Mouse (Mus musculus) cortical plate, adult 2 months (tissue): ENCODE data around the gene Ccdc7a. TPM values are rescaled to one million over a fixed set of nuclear protein-coding genes. Genes with fewer than 3 reads are reported as not detected.

ENCODE experiments used
- H3K27ac ChIP-seq: fragments of 200-500 bp; 2 replicates; pipeline ENCODE4 v1.5.1; 2012; ENCODE audit warnings: low read length, control low read depth, inconsistent platforms; ENCODE audit not compliant: insufficient read depth
- H3K4me1 ChIP-seq: fragments of 200-500 bp; 2 replicates; pipeline ENCODE4 v1.6.1; 2011; ENCODE audit warnings: low read length; ENCODE audit not compliant: control insufficient read depth, insufficient read depth
- H3K4me3 ChIP-seq: fragments of 200-500 bp; 2 replicates; pipeline ENCODE4 v1.5.1; 2011; ENCODE audit warnings: mild to moderate bottlenecking, low read length, control low read depth; ENCODE audit not compliant: insufficient read depth
- CTCF ChIP-seq: fragments of 200-500 bp; IDR thresholded peaks from 2 replicates; pipeline ENCODE4 v1.5.1; 2011; ENCODE audit warnings: mild to moderate bottlenecking, control low read depth, low read length; ENCODE audit not compliant: insufficient read depth; ENCODE audit errors: extremely low read depth
- POLR2A ChIP-seq: fragments of 200-500 bp; IDR thresholded peaks from 2 replicates; pipeline ENCODE4 v1.6.1; 2011; ENCODE audit warnings: mild to moderate bottlenecking, low read length, control low read depth; ENCODE audit not compliant: insufficient read depth; ENCODE audit errors: extremely low read depth
- polyA plus RNA-seq: library from polyadenylated mRNA; depleted of rRNA; stranded (reverse); fragments of >200 nt; gene quantifications from 2 replicates; pipeline ENCODE4 v1.2.3, GENCODE M21; 2012; rRNA removed

Ccdc7a gene
- polyA plus RNA-seq, 1 experiment = not detected

- Histone ChIP-seq H3K4me1 (peaks cover 2% of the 10 kb centered on the region; the same call in 1 of the 2 replicates), H3K27ac (no peak overlapping the region), H3K4me3 (no peak overlapping the region)
- TF ChIP-seq CTCF (no peak), POLR2A (no peak)
These were observed 375.3 kb downstream of the Ccdc7a start for GRCm38 (mm10) chr8:128690056-128690455.

- Histone ChIP-seq H3K4me3 (no peak overlapping the region), H3K27ac (no peak overlapping the region), H3K4me1 (peaks cover 2% of the 10 kb centered on the region; the same call in 1 of the 2 replicates)
- TF ChIP-seq CTCF = no peak
- TF ChIP-seq POLR2A = no peak
These were observed 376.6 kb downstream of the Ccdc7a start for GRCm38 (mm10) chr8:128688679-128689078.

GRCm38 (mm10) chr8:128686429-128686990 is 378.8 kb downstream of the Ccdc7a start:
- no peak for TF ChIP-seq CTCF
- TF ChIP-seq POLR2A = no peak
- Histone ChIP-seq H3K27ac (no peak overlapping the region), H3K4me1 (peaks cover 2% of the 10 kb centered on the region; the same call in 1 of the 2 replicates), H3K4me3 (peak overlapping the region; percentile 77)

GRCm38 (mm10) chr8:128685507-128686428 is 379.5 kb downstream of the Ccdc7a start, which contains the start of gene Itgb1:
Gene Itgb1, plus strand, starts transcription at chr8:128685654.
- TF ChIP-seq CTCF = 0 out of 2 replicates have a peak, but pooled peaks have one; percentile 6
- TF ChIP-seq POLR2A = peak; percentile 53; the same call in 1 of the 2 replicates
- peak within 1 kb of the TSS; percentile 98 for H3K27ac ChIP-seq

GRCm38 (mm10) chr8:128684609-128685506 is 380.5 kb downstream of the Ccdc7a start:
- TF ChIP-seq CTCF (no peak), POLR2A (no peak)
- H3K4me1 ChIP-seq = peaks cover 2% of the 10 kb centered on the region; the same call in 1 of the 2 replicates

More at GRCm38 (mm10) chr8:128685507-128686428, 379.5 kb downstream of the Ccdc7a start, which contains the start of gene Itgb1:
- Histone ChIP-seq H3K4me1 (peaks cover 2% of the 10 kb centered on the region; the same call in 1 of the 2 replicates), H3K4me3 (peak within 1 kb of the TSS; percentile 77)

More at GRCm38 (mm10) chr8:128684609-128685506, 380.5 kb downstream of the Ccdc7a start:
- Histone ChIP-seq H3K27ac (peak overlapping the region; percentile 98), H3K4me3 (peak overlapping the region; percentile 77)

Other genes starting within 250 kb of the Ccdc7a start
- gene Ccdc7b, start 1.6 kb upstream of the Ccdc7a start, polyA plus RNA-seq = not detected in 2 replicates
- gene Gm10999, start 66.1 kb upstream of the Ccdc7a start, polyA plus RNA-seq = not detected in 2 replicates
- gene 2610044O15Rik8, start 168.9 kb upstream of the Ccdc7a start, polyA plus RNA-seq = 15.9 and 17.0 TPM in 2 replicates